Mouse (Mus musculus) G1E (cell line): Measurements from ENCODE around the gene Nemf. TPM values are rescaled to one million over a fixed set of nuclear protein-coding genes. Genes with fewer than 3 reads are reported as not detected.
A peak's percentile ranks its signal among the peaks of the same experiment; 100 is the strongest.
"Not testable (repeated sequence)": the region's sequence is repeated elsewhere in the genome, so short reads cannot be mapped to it uniquely, and the experiment has no call there.

ENCODE experiments used
- ATAC-seq: 2 replicates; pipeline ENCODE4 v1.8.0; 2016; ENCODE audit warnings: mild to moderate bottlenecking; ENCODE audit not compliant: insufficient number of reproducible peaks, poor library complexity, low FRiP score, severe bottlenecking; ENCODE audit errors: extremely low read depth
- DNase-seq: peaks from one replicate; pipeline ENCODE4 v3.0.0; 2012; ENCODE audit warnings: low spot score
- H3K27me3 ChIP-seq: 2 replicates; pipeline ENCODE4 v1.6.1; 2012; ENCODE audit warnings: mild to moderate bottlenecking, low read length, inconsistent platforms; ENCODE audit not compliant: insufficient read depth
- H3K36me3 ChIP-seq: replicated peaks from 2 replicates; pipeline ENCODE3; 2012; ENCODE audit warnings: mild to moderate bottlenecking, inconsistent platforms
- H3K4me1 ChIP-seq: 2 replicates; pipeline ENCODE4 v1.6.1; 2012; ENCODE audit warnings: low read depth, low read length, inconsistent platforms, mixed read lengths; ENCODE audit not compliant: insufficient read depth
- H3K4me3 ChIP-seq: 2 replicates; pipeline ENCODE4 v1.5.1; 2012; ENCODE audit warnings: low read depth, mild to moderate bottlenecking, inconsistent platforms, low read length, moderate library complexity, mixed read lengths
- H3K9me3 ChIP-seq: replicated peaks from 2 replicates; pipeline ENCODE4 v1.6.1; 2012; ENCODE audit warnings: inconsistent platforms
- CTCF ChIP-seq: IDR thresholded peaks from 2 replicates; pipeline ENCODE4 v1.5.1; 2012; ENCODE audit warnings: low read depth, low read length, inconsistent platforms, mixed read lengths
- GATA1 ChIP-seq: IDR thresholded peaks from 2 replicates; pipeline ENCODE4 v1.6.1; 2012; ENCODE audit warnings: borderline replicate concordance, low read length, inconsistent platforms, mixed read lengths
- GATA2 ChIP-seq: IDR thresholded peaks from 2 replicates; pipeline ENCODE4 v1.6.1; 2012; ENCODE audit warnings: low read depth, low read length, inconsistent platforms, borderline replicate concordance
- POLR2AphosphoS5 ChIP-seq: IDR thresholded peaks from 2 replicates; pipeline ENCODE4 v1.6.1; 2012; ENCODE audit warnings: low read depth, low read length, inconsistent platforms; ENCODE audit not compliant: insufficient replicate concordance
- TAL1 ChIP-seq: conservative IDR thresholded peaks from 2 replicates; pipeline ENCODE4 v1.6.1; 2012; ENCODE audit warnings: low read depth, low read length, inconsistent platforms, mixed read lengths
- polyA plus RNA-seq: library from polyadenylated mRNA; stranded (reverse); fragments of >175 nt; gene quantifications from 2 replicates; pipeline ENCODE4 v1.2.3, GENCODE M21; 2012
- total RNA-seq, 2 experiments: library from RNA; stranded (forward) in 1 of 2; stranded (reverse) in 1 of 2; fragments of 200-1000 nt in 1 of 2; fragments of >200 nt in 1 of 2; fragmentation: Nextera tagmentation in 1 of 2; gene quantifications; 2 replicates each; pipeline ENCODE4 v1.2.3; 2014 to 2017

Nemf gene
- total and polyA plus RNA-seq, 3 experiments = 4.9 to 150 (median 128) TPM

GRCm38 (mm10) chr12:69393076-69393475, 36.1 kb upstream of the Nemf start:
- no peak for ATAC-seq
- Histone ChIP-seq H3K4me1 (peaks cover 18% of the 10 kb centered on the region), H3K4me3 (no peak overlapping the region), H3K36me3 (no peaks in the 10 kb centered on the region), H3K27me3 (peaks cover 9% of the 10 kb centered on the region), H3K9me3 (peaks cover 6% of the 10 kb centered on the region)
- TF ChIP-seq TAL1 (no peak), CTCF (no peak), GATA2 (no peak), GATA1 (no peak), POLR2AphosphoS5 (no peak)
- DNase-seq = no peak

GRCm38 (mm10) chr12:69390000-69390698, 33.2 kb upstream of the Nemf start:
- TF ChIP-seq POLR2AphosphoS5 (no peak), GATA2 (no peak), GATA1 (no peak), CTCF (no peak), TAL1 (no peak)
- DNase-seq (no peak), ATAC-seq (no peak)

GRCm38 (mm10) chr12:69389273-69389938, 32.4 kb upstream of the Nemf start:
- peaks cover 20% of the 10 kb centered on the region for H3K4me1 ChIP-seq
- peaks cover 7% of the 10 kb centered on the region for H3K27me3 ChIP-seq
- H3K36me3 ChIP-seq = no peaks in the 10 kb centered on the region
- DNase-seq (no peak), ATAC-seq (peak; percentile 82)
- H3K9me3 ChIP-seq = peaks cover 4% of the 10 kb centered on the region
- TF ChIP-seq POLR2AphosphoS5 = no peak
- TF ChIP-seq GATA2 = no peak
- no peak for TF ChIP-seq TAL1
- TF ChIP-seq CTCF = no peak
- H3K4me3 ChIP-seq = no peak overlapping the region

More at GRCm38 (mm10) chr12:69390000-69390698, 33.2 kb upstream of the Nemf start:
- Histone ChIP-seq H3K36me3 (no peaks in the 10 kb centered on the region), H3K27me3 (peaks cover 9% of the 10 kb centered on the region), H3K4me3 (no peak overlapping the region), H3K4me1 (peaks cover 22% of the 10 kb centered on the region), H3K9me3 (peaks cover 6% of the 10 kb centered on the region)

- Histone ChIP-seq H3K4me1 (peaks cover 24% of the 10 kb centered on the region), H3K4me3 (no peak overlapping the region), H3K9me3 (peaks cover 3% of the 10 kb centered on the region), H3K27me3 (peaks cover 6% of the 10 kb centered on the region), H3K36me3 (no peaks in the 10 kb centered on the region)
- DNase-seq (no peak), ATAC-seq (no peak)
- no peak for TF ChIP-seq CTCF
Measured at GRCm38 (mm10) chr12:69388321-69388869, 31.4 kb upstream of the Nemf start.

GRCm38 (mm10) chr12:69386281-69386732, 29.3 kb upstream of the Nemf start:
- not testable (repeated sequence) for H3K36me3 ChIP-seq, H3K9me3 ChIP-seq, H3K27me3 ChIP-seq, H3K4me3 ChIP-seq, ATAC-seq, DNase-seq
- H3K4me1 ChIP-seq = peaks cover 37% of the 10 kb centered on the region

GRCm38 (mm10) chr12:69385542-69386280, 28.7 kb upstream of the Nemf start:
- peaks cover 11% of the 10 kb centered on the region for H3K36me3 ChIP-seq
- TF ChIP-seq POLR2AphosphoS5 = no peak
- no peak for TF ChIP-seq CTCF
- TF ChIP-seq GATA2 = no peak
- no peak for TF ChIP-seq TAL1
- TF ChIP-seq GATA1 = no peak
- no peaks in the 10 kb centered on the region for H3K9me3 ChIP-seq
- ATAC-seq (no peak), DNase-seq (no peak)
- H3K4me1 ChIP-seq = peaks cover 37% of the 10 kb centered on the region
- H3K27me3 ChIP-seq = peaks cover 3% of the 10 kb centered on the region; the same call in 1 of the 2 replicates
- H3K4me3 ChIP-seq = no peak overlapping the region
